Mouse (Mus musculus) frontal cortex, postnatal 14 days (tissue): ENCODE results near the gene Asna1.
A peak's percentile ranks its signal among the peaks of the same experiment; 100 is the strongest.

Experiments used
- DNase-seq, 2 experiments: peaks; one replicate each; pipeline ENCODE4 v3.0.0; 2022; ENCODE audit warnings: low spot score in 2 of 2

The Asna1 gene

DNA sequence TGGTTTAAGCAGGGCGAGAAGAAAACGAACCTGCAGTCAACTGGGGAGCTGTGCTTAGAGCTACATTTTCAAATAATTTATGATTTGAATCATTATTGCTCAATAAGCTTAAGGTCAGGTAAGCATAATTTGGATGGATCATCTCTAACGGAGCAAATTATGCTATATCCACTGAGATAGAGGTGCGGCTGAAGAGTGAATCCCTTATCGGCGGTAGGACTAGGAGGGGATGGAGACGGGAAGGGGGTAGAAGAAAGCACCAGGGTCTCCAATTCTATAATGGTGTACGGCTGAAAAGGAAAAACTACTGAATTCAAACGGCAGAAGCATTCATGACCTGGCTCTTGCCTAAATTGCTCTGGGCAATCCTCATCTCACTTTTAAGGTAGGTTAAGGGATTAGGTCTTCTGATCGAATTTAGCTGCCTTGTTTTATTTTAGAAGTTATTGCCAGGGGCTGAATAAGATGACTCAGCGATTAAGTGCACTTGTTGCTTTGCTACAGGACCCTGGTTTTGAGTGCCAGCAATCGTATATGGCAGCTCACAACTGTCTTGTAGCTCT is 10.2 kb upstream of the Asna1 start:
- DNase-seq, result no peak

DNA sequence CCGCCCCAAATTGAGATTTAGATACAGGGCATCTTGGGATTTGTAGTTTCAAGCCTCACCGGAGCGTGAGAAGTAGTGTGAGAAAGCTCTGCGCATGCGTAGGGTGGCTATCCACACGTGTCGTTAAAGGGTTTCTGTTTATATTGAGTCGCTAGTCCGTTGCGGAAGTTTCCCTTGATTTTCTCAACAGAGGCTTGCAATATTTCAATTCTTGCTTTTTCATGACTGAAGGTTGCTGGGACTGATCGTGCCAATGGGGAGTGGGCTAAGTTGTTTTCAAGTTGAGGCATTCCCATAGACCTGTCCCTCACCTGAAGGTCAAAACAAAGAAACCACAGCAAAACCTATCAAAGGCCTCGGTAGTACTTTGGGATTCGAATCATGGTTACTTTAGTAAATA is 9.7 kb upstream of the Asna1 start:
- DNase-seq, result peak; percentile 55 to 57

DNA sequence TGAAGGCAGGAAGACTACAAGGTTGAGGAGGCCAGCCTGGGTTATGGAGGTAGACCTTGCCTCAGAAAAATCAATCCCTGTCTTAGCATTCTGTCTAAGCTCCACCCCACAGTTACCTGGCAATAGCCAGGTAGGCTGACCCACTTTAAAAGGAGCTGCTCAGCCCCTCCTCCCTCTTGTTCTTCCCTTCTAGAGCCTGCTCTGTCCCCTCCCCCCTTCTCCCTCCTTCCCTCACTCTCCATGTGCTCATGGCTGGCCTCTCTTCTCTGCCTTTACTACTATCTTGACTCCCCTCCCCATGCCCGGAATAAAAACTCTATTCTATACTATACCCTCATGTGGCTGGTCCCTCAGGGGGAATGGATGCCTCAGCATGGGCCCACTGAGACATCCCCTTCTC is 8.8 kb upstream of the Asna1 start:
- no peak for DNase-seq

DNA sequence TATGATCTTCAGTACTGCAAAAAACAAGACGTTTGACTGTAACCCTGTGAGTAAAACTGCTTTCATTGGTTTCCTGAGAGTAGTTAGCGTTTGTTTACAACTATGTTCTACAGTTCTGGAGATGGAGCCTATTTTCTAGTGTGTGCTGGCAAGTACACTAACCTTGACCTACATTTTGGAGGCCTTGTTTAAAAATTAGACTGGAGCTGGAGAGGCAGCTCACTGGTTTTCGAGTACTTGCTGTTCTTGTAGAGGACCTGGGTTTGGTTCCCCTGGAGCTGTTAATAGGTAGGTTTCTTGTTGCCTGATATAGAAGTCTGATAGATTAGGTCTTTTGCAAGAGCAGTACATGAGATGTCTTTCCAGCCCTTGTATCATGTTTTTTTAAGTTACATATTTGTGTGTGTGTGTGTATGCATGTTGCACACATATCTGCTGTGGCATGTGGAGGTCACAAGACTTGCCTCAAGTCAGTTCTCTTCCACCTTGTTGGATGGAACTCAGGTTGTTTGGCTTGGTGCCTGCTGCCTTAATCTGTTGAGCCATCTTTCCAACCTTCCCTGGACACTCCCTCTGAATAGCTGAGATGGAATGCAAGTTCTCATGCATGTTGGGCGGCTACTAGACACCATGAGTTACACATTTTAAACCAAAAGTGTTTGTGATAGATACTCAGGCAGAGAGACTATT is 7.7 kb upstream of the Asna1 start:
- no peak for DNase-seq

DNA sequence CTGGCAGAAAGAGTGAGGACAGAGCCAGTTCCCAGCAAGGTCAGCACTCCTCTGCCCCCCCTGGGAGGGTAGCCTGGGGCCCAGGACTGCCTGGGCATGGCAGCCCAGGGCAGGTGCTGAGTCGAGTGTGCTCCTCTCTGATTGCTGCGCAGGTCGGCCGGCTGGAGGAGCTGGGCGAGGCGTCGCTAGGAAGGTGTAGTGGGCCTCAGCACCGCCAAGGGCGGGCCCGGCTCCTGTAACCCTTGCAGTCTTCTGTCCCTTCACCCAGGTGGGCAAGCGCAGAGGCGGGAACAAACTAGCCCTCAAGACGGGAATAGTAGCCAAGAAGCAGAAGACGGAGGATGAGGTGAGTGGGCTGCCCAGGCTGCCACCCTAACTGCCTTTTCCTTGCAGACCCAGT is 4.2 kb upstream of the Asna1 start:
- DNase-seq, result no peak

DNA sequence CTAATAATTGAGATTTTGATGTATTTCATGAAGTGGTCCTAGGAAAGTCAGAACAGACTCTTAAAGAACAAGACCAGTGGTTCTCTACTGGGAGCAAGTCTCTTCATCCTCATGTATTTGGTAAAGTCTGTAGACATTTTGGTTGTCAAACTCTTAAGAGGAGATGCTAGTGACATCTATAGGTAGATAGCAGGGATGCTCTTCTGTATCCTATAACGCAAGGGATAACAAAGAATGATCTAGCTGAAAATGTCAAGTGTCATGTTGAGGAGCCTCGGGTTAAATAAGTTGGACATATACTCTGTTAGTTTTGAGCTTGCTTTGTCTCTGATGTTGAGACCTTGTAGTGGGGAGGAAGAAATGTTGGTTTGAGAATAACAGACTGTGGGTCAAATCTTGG is 2.8 kb upstream of the Asna1 start:
- DNase-seq, result no peak

DNA sequence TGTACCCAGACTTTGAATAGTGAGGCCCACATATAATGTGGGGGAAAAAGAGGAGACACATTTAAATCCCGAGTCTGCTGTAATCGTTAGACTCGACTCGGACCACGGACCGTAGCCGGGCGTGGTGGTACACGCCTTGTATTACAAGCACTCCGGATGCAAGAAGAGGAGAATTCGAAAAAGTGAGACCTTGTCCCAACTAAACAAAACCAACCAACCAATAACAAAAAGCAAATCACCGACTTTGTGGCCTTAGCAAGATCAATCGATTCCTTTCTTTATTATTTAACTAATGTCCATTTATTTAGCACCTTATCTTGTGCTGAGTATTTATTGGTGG is 2.4 kb upstream of the Asna1 start:
- DNase-seq, result no peak

DNA sequence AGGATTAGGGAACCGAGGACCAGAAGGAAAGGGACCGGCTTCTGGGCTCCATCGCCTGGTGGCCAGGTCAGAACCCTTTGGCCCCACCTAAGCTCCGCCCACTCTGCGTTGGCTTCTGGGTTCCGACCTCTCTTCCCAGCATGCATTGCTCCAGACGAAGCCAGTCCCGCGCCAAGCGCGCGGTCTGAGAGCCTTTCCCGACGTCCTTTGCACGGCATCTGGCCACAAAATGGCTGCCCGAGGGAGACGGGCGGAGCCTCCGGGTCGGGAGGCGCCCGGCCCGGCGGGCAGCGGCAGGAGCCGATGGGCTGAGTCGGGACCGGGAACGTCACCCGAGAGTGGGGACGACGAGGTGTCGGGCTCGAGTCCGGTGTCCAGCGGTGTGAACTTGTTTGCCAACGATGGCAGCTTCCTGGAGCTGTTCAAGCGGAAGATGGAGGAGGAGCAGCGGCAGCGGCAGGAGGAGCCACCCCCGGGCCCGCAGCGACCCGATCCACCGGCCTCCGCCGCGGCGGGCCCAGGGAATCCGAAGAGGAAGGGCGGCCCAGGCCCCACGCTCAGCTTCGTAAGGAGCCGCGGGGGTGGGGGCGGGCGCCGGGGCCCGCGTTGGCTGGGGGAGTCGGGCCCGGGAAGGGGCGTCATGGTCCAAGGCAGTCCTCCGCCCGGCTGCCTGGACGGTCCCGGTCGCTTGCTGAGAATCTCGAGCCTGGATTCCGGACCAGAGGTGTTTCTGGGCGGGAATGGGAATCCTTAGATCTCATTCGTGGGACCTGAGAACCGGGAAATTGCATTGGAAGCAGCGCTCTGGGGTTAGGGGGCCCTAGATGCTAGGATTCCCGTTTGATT is 1.8 kb upstream of the Asna1 start, which contains the start of gene Trir:
Gene Trir (plus strand): TSS at position 154 of the 846 bp plus-strand sequence.
- peak; percentile 90 to 93 for DNase-seq

DNA sequence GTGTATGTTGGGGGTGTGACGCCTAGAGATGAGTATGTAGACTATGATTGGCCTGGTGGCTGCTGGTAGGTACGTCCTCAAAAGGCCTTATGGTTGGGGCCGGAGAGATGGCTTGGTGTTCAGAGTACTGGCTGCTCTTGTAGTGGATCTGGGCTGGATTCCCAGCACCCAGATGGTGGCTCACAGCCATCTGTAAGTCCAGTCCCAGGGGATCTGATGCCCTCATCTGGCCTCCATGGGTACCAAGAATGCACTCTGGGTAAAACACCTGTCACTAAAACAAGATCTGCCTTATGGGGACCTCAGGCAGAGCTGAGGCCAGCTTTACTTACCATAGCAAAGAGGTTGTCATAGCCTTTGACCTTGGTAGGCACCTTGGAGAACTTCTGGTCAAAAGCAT is 1.2 kb downstream of the Asna1 start:
- no peak for DNase-seq

DNA sequence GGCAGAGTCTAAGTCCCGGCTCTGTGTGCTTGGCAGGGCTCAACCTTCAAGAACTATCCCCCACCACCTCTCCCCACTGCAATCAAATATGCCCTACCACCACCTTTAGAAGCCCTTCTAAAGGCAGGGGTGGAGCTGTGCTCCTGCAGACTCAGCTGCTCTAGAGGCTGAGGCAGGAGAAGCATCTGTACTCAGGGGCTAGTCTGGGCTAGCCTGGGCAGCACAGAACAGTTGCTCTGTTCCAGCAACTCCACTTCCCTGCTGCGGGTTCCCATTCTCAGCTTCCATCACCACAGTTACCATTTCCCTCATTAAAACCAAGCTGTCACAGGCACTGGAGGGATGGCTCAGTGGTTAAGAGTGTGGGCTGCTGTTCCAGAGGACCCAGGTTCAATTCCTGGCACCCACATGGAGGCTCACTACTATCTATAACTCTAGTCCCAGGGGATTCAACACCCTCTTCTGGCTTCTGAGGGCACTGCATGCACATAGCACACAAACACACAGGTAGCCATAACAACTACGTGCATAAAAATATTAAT is 3.5 kb downstream of the Asna1 start:
- no peak for DNase-seq

DNA sequence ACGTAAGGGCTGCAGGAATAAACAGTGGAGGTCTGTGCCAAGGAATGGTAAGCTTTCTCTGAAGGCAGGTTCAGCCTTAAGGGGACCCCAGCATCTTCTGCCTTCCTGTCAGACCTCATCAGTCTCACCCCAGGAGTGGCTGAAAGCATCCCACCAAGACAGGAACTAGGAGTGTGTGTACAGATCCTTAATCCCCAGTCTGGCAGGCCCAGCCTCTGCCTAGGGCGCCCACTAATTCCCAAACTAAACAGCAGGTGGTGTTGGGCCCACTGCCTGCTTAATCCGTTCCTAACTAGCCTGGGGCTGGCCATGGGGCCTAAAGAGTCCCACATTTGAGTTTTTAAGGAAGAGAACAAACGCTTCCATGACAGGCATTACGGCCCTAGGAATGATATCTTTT is 7.9 kb downstream of the Asna1 start:
- no peak for DNase-seq

DNA sequence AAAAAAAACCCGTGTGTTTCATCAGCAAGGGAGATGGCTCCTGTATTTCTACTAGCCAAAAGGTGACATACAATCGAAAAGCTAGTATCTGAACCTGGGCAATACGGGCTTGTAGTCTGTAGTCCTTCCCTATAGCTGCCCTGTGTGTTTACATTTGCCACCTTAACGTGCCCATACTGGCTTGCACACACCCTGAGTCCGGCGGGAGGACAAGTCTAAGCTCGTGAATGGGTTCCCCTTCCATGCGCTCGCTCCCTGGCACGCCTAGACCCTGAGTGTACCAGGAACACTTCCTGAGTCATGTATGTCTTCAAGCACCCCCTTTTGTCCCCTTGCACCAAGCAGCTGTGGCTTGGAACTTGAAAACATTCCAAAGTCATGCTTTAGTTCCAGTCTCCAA is 8.4 kb downstream of the Asna1 start:
- no peak for DNase-seq

DNA sequence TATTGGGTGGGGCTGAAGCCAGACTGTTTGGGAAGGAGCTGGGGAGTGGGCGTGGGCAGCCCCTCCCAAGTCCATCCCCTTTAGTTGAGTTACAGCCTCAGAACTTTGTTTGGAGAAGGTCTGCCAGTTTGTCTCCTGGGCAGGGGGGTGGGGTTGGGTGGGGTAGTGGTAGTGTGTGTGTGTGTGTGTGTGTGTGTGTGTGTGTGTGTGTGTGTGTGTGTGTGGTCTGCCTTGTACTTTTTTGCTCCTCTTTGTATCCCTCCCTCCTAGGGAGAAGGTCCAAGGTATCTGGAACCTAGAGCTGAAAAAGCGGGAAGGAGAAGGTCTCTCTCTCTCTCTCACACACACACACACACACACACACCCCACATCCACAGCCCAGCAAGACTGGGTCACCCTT is 10.7 kb downstream of the Asna1 start, which contains the start of gene Best2:
Gene Best2 (minus strand): TSS at position 101 of the 400 bp plus-strand sequence.
- no peak for DNase-seq

DNA sequence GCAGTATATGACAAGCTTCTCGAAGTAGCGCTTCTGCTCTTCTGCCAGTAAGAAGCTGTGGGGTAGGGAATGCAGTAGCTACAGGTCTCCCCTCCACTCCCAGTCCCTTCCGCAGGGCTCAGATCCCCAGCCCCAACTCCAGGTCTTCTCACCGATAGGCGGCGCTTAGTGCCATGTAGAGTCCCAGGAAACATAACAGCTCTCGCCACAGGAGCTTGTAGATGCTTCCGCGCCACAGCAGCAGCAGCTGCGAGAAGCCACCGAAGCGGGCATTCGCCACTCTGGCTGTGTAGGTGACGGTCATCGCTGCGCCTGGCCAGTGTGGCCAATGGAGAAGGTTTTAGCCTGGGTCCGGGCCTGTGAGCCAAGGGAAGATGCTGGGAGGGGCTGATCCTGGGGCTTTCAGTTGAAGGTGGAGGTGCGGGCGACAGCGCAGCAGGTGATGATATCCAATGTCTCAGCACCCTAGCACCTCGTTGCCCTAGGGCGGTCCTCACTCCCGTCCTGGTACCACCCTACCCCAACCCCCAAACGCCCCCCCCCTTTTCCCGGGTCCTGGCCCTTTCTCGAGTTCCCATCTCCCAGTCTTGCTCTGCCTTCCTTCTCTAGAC is 11.7 kb downstream of the Asna1 start:
- DNase-seq, result peak; percentile 58 to 73

DNA sequence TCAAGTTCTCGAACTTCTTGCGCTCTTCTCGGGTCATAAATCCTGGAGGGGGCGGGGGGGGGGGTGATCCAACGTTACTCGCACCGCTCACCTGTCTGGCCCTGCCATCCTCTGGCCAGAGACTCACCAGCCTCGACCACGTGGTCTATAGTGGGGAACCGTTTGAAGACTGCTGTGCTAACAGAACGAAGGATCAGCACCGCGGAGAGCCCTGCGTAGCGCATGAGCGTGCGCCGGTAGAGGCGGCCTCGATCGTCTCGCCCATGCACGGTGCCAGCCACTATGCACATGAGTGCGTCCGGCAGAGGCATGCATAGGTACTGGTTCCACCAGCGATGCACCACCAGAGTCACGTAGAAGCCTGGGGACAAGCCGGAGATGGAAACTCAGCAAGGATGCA is 13.8 kb downstream of the Asna1 start:
- DNase-seq, result no peak

DNA sequence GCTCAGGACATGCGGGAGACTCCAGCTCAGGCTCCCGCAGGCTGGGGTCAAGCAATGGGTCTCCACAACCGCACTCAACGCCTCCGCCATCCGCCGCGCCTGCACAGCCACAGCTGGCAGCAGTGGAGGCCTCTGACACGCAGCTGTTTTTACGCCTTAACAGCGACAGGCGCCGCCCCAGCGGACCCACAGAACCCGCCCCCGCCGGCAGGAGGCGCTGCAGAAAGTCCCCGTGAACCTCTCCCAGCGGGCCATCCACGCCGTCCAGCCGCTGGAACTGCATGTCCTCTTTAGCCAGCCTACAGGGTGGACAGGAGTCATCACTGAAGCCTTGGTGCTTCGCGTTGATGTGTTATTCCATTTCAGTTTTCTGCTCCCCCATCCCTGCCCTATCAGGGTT is 17.4 kb downstream of the Asna1 start:
- no peak for DNase-seq

DNA sequence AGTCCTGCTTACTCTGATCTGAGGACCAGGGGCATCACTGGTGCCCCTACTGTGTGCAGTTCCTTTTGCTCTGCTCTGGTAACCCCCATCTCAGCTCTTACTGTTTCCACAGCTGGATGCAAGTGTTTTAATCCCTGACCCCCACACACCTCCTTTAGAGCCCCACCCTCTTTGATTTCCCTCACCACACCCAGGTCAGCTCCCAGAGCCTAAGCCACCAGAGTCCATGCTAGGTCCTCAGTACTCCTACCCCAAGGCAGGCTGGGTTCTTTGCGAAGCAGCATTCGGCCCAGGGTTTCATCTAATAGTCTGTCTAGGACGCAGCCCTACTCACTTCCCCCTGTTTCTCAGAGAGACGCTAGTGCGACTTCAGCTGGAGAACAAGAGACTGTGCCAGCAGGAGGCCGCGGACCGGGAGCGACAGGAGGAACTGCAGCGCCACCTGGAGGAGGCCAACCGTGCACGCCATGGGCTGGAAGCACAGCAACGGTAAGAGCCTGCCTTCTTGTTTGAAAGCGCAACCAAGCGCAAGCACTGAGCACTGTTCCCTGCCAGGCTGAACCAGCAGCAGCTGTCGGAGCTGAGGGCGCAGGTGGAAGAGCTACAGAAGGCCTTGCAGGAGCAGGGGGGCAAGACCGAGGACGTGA is 27.3 kb downstream of the Asna1 start:
- DNase-seq, result peak; percentile 76 to 87

DNA sequence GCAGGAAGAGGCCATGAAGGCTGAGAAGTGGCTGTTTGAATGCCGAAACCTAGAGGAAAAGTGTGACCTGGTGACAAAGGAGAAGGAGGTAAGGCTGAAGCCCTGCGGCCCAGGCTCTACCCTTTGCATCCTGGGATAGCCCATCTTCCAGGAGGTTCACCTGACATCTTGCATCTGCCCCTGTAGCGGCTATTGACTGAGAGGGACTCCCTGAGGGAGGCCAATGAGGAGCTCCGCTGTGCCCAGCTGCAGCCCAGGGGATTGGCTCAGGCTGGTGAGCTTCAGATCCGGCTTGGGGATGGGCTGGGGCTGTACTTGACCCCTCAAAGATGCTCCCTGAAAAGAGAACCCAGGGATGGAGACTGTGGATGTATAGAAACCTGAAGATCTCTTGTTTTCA is 28.1 kb downstream of the Asna1 start:
- DNase-seq, result no peak

DNA sequence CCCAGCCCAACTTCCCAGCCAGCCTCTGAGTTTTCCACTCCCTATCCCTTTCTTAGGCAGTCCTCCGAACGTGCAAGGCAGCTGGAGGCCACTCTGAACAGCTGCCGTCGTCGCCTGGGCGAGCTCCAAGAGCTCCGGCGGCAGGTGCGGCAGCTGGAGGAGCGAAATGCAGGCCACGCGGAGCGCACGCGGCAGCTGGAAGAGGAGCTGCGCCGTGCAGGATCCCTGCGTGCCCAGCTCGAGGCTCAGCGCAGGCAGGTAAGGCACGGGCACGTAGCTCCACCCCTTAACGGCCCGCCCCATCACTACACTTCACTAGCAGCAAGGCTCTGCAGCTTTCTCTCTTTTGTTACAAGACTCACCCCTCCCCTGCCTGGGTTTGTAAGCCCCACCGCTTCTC is 29.4 kb downstream of the Asna1 start:
- no peak for DNase-seq

DNA sequence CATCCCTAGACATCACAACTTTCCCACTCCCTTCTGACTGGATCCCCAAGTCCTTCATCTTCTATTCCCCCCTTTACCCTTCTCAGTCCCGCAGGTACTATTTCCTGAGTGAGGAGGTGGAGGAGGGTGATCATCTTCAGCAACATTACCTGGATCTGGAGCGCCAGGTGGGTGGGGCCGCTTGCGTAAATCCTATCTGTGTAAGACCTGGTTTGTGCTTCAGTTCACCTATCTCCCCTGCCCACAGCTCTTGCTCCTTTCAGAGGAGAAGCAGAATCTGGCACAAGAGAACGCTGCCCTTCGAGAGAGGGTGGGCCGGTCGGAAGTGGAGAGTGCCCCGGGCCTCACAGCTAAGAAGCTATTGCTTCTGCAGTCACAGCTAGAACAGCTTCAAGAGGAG is 30.7 kb downstream of the Asna1 start:
- no peak for DNase-seq

DNA sequence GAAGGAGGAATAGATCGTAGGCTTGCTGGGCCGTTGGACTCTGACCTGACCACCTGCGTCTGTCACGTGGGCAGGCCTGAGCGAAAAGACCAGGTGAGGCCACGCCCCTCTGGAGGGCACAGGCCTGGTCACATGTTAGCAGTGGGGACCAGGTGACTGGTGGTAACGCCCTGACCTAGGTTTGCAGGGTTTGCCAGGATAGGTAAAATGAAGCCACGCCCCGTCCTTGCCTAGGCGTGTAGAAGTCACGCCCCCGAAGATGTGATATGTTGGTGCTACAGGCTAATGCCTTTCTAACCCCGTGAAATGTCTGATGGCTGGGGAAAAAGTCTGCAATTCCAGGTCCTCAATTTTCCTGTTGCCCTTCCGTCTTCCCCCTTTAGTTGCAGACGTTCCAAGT is 34.2 kb downstream of the Asna1 start:
- DNase-seq, result no peak

DNA sequence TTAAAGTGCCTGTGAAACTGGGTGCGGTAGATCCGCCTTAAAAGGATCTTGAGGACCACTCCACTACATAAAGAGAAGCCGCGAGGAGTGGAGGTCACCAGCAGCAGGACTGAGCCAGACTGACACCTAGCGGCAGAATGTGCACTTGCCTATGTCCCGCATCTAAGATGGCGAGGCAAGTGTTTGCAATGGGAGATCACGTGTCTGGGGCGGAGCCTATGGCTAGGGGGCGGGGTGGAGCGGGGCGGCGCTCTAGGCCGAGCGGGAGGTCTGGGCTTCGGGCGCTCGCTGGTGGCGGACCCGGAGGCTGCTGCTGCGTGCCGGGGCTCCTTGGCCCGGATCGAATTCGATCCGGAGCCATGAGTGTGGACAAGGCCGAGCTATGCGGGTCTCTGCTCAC is 34.7 kb downstream of the Asna1 start, which contains the start of gene Hook2:
Gene Hook2 (plus strand): TSS at position 255 of the 400 bp plus-strand sequence.
- DNase-seq, result peak; percentile 96 to 97
